Mouse (Mus musculus) monocyte, adult 2 months (primary cell): ENCODE data around the gene Hsd3b5.
"Not testable (repeated sequence)": the region's sequence is repeated elsewhere in the genome, so short reads cannot be mapped to it uniquely, and the experiment has no call there.

Experiments
- DNase-seq, 2 experiments: peaks; one replicate each; pipeline ENCODE4 v3.0.0; 2022; ENCODE audit warnings: low spot score in 2 of 2, low read depth in 1 of 2

The Hsd3b5 gene

DNA sequence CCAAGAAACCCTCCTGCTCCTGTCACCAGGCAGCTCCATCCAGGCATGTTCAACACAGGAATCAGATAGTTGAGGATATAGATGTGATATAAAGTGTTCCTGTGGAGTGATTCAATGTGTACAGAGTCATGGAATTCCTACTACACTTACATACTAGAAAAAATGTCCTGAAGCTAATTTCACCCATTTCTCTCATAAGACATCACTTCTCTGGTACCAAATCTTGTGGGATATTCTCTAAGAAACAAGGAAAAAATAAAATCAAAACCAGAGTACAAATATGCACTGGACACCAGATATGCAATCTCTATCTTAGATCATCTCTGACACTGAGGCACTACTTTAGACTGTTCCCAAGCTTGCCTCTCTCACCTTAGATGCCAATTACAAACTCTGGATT lies at the start of gene Hsd3b5:
Gene Hsd3b5 (minus strand): TSS at position 101 of the 400 bp plus-strand sequence.
- DNase-seq = no peak

GRCm38 (mm10) chr3:98635145-98635544 lies 5.1 kb upstream of the Hsd3b5 start:
- no peak for DNase-seq

GRCm38 (mm10) chr3:98629633-98630032 lies 419 bp downstream of the Hsd3b5 start:
- no peak for DNase-seq

GRCm38 (mm10) chr3:98616786-98617185 lies 13.3 kb downstream of the Hsd3b5 start:
- not testable (repeated sequence) for DNase-seq

DNA sequence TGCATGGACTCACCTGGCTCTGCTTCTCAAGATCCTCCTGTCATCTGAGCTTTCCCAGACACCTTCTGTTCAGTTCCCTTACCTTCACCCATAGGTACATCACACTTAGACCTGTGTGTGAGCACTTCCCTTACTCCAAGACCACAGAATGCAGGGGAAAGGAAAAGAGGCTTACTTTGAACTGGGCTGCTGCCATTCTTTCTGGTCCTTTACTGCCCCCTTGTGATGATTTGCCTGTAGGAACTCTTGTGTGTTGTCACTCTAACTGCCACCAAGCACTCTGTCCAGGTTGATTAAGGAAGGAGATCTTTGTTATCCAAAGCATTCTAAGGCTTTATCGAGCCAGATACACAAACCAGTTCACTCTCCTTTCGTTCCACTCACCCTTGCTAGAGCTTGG lies 13.8 kb downstream of the Hsd3b5 start:
- not testable (repeated sequence) for DNase-seq

GRCm38 (mm10) chr3:98614406-98614927 lies 15.6 kb downstream of the Hsd3b5 start:
- DNase-seq = not testable (repeated sequence)

DNA sequence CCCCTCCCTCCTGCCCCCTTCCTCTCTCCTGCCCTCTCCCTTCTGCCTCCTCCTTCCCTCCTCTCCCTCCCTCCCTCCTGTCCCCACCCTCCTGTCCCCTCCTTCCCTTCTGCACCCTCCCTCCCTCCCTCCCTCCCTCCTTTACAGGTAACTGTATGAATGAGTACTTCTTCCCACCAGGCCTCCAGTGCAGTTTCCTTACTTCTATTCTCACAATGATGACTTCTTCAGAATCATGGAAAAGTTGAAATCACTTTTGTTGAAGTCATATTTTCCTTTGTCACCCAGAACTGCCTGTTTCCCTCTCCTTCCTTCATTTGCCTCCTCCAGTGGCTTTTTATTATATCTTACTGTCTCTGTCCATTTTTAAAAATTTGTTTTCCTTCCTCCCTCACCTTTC lies 16.1 kb downstream of the Hsd3b5 start:
- no peak for DNase-seq

- DNase-seq = not testable (repeated sequence)
Measured at GRCm38 (mm10) chr3:98613540-98613939, 16.5 kb downstream of the Hsd3b5 start.

- DNase-seq = no peak
Measured at GRCm38 (mm10) chr3:98588707-98589106, 41.3 kb downstream of the Hsd3b5 start, which contains the start of gene Gm10681. Gm10681 (minus strand) TSS chr3:98588807.

DNA sequence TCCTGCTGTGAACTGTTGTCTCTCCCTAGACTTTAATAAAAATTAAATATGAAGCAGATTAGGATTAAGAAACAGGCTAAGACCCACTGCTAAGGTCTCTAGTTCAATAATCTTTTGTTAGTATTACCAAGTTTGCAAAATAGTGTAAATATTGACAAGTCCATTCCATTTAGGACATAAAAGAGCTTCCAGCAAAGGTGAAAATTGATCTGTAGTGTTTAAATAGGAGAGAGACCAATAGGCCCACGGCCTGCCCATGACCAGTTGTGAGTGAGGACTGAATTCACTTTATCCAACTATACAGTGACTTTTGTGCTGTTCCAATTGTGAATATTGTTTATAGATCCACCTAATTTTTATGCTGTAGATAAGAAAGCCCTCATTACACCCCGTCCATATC lies 42.3 kb downstream of the Hsd3b5 start:
- no peak for DNase-seq

- not testable (repeated sequence) for DNase-seq
Measured at GRCm38 (mm10) chr3:98582622-98583021, 47.4 kb downstream of the Hsd3b5 start.

- not testable (repeated sequence) for DNase-seq
Measured at GRCm38 (mm10) chr3:98582202-98582601, 47.9 kb downstream of the Hsd3b5 start.

- DNase-seq = not testable (repeated sequence)
Measured at GRCm38 (mm10) chr3:98581024-98581423, 49.0 kb downstream of the Hsd3b5 start.
